Mouse (Mus musculus) cerebellum, adult 9-10 months (tissue): ENCODE results near the gene Kcnn1.
A peak's percentile ranks its signal among the peaks of the same experiment; 100 is the strongest.

Source experiments
- DNase-seq: peaks from one replicate; pipeline ENCODE4 v3.0.0; 2022

Gene Kcnn1

DNA sequence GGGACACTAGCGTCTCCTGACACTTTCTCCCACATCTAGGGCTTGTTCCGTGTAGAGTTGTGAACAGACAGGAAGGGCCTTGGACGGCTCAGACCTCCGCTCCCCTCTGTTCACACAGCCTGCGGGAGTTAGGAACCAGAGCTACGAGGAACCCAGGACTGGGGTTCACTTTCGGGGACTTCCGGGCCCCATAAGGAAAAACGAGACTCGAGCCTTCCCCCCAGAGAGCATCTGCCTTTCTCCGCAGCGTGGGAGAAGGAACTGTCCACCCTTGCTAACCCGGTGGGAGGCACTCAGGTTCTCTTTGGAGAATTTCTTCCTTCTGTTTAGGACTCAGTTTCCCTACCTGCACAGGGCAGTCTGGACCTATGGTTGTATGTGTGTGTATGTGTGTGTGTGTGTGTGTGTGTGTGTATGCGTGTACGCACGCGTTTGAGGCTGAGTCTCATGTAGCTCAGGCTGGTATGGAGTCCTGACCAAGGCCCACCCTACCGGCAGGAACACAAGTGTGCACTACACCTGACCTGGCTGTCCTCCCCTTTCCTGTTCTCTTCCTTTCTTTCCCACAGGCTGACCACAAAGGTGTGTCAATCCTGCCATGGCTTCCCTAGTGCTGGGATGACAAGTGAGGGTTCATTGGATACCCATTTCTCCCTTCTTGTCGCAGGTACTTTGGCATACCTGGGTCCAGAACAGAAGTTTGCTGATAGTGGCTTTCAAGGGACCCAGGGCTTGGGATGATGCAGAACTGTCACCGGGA, 30.0 kb upstream of the Kcnn1 start:
- no peak for DNase-seq

DNA sequence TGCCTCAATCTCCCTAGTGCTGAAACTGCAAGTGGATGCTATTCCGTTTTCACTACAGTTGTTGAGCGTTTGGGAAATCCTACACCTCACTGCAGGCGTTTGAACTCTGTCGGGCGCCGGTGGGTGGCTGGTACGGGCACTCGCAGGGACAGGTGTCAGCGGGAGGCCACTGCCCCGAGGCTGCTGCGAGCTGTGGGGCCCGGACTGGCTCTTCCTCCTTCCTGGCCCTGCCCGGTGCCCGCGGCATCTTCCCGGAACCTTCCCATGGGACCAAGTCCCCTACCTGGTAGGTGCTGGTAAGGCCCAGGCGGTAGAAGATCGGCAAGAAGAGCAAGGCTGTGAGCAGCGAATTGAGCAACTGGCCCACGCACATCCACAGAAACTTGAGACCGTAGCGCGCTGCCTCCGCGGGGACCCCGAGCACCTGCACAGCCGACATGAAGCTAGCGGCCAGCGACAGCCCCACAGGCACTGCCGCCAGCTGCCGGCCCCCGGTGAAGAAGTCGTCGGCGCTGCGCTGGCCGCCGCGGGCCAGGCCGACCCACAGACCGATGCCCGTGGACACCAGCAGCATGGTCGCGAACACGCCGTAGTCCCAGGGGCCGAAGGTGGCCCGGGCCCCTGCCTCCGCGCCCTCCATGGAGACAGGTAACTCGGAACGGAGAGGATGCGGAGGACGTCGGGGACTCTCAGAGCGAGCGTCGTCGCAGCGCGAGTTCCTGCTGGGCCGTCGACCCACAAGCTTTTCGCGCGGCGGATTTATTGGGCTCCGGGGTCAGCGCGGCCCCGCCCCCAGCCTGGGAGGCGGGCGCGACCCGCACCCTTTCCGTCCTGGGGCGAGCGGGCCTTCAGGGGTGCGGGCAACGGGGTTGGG, 29.2 kb upstream of the Kcnn1 start, which contains the start of gene Slc5a5:
Gene Slc5a5 (minus strand): TSS at position 736 of the 874 bp plus-strand sequence.
- DNase-seq = no peak

DNA sequence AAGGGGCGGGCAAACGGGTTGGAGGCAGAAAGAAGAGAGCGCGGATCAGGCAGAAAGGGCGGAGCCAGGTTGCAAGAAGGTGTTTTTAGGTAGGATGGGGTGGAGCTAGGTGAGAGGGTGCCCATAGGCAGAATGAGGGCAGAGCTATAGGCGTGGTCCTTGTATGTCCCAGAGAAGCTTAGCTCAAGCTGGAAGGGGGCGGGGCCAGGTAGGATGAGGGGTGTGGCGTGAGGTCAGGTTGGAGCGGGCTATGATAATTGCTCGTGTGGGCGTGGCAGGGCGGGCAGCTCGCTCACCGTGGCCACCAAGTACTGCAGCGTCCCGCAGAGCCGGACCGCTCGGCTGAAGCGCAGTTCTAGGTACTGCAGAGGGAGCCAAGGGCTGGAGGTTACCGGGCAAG, 28.3 kb upstream of the Kcnn1 start:
- no peak for DNase-seq

DNA sequence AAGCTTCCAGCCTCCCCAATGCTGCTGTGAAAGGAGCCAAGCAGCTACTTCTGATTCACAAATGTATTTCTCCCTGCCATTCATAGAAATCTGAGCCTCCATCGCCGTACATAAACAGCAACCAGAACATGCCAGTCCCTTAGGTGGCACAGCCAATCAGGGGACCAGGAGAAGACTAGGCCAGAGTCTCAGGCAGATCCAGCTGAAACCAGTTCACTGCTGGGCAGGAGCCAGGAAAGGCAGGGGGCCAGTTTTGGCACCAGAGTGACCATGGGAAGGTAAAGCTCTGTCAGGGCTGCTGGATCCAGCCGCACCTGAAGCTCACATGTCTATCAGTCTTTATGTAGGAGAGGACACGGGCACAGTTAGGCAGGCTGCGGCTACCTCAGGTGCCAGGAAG, 27.6 kb upstream of the Kcnn1 start:
- DNase-seq = no peak

DNA sequence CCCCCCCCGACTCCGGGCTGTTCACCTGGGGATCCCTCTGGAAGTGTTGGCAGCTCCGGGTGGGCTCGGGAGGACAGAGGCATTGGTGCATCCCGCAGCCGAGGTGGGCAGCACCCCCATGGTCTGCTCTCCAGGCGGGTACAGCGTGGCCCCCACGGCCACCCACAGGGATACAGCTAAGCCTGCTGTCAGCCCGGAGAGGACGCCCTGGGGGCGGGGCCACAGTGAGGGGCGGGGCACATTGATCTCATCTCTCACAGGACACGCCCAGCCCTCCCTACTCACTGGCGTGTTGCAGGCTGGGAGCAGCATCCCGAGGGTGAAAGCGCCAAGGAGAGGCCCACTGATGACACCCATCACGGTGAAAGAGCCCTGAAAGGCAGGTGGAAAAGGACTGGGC, 24.6 kb upstream of the Kcnn1 start:
- no peak for DNase-seq

DNA sequence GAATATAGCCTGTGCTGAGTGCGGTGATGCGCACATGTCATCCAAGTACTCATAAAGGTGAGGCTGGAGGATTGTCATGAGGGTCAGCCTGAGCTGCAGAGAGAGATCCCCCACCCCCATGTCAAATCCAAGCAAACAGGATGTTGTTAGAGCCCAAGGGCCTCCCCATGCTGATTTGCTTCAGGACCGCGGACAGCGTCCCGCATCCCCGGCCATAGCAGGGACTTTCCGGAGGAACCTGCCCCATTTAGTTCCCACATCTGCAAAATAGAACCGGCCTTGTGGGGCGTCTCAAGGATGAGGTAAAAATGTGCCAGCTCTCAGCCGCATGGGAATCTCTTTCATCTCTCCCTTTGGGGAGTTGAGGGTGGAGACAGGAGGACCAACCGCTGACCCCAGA, 22.6 kb upstream of the Kcnn1 start:
- no peak for DNase-seq

DNA sequence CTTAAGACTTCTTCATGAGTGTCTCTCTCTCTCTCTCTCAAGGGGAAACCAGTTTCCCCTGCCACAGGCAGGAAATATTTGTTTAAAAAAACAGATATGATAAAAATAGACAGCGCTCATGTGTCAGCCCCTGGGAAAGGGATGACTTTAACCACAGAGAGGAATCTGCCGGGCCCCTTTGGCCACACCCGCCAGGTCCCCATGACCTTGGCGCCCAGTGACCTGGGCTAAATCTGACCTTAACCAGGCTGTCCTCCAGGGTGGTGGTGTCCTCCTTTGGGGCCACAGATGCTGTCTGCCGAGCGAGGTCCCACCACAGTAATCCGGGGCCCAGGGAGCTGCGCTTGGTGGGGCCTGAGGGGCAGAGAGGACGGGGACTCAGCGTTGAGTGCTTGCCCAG, 21.6 kb upstream of the Kcnn1 start:
- DNase-seq = no peak

DNA sequence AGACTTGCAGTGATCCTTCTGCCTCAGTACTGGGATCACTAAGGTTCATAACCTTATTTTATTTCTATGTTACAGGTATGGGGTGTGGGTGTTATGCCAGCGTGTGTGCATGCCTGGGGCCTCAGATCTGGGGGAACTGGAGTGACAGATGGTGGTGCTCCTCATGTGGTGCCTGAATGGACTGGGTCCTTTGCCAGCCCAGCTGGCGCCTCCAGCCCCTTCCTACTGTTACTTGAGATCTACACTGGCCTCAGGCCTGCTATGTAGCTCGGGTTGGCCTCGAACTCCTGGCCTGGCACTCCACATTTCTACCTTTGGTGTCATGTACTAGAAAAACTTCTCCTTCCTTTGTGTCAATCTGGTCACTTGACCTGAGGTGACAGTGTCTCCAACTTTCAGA, 21.1 kb upstream of the Kcnn1 start:
- peak; percentile 63 for DNase-seq

DNA sequence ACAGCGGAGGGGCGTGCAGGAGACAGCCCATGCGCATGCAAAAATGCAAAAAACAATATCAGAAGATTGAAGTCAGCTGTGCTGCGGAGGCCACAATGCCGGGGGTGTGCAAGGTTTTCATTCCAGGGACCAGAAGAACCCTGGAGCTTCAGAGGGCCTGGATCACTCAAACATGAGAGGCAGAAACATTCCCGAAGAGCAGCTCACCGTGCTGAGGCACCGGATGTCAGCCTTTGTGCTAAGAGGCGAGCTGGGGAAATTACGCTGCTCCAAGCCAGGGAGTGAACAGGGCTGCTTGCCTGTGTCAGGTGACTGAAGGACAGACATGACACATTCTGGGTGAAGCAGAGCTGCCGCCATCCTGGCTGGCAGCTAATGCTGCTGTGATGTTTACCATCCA, 17.5 kb upstream of the Kcnn1 start:
- DNase-seq = no peak

DNA sequence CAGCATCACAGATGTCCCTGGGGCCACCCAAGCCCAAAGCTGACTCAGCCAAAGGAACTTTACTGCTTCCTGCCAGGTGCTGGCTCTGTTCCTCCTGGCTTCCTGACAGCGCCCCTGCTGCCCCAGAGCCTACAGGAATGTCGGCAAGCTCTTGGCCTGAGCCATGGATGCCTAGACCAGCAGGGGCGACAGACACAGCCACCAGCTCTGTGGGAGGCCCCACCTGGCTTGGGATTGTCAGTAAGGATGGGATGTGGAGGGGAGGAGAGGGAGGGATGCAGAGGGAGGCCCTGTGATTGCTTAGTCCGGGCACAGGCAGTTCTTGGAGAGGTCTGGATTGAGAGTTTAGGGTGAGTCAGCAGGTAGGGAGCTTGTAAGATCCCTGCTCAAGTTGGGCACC, 17.1 kb upstream of the Kcnn1 start:
- DNase-seq = peak; percentile 96

DNA sequence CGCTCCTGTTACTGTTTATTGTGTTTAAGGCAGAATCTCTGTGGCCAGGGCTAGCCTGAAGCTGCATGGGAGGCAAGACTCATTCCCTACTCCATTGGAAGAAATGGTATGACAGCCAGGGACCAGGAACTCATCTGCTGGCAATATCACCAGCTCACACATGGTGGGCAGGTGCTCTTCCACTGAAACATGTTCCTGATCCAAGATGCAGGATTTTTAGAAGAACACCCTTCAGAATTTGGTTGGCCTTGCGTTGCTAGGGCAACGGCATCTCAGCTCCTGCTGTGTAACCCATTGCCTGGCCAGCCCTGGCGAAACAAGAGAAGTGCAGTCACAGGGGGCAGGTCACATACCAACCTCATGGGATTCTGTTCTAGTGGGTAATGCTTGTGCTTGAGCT, 16.4 kb upstream of the Kcnn1 start:
- peak; percentile 77 for DNase-seq

DNA sequence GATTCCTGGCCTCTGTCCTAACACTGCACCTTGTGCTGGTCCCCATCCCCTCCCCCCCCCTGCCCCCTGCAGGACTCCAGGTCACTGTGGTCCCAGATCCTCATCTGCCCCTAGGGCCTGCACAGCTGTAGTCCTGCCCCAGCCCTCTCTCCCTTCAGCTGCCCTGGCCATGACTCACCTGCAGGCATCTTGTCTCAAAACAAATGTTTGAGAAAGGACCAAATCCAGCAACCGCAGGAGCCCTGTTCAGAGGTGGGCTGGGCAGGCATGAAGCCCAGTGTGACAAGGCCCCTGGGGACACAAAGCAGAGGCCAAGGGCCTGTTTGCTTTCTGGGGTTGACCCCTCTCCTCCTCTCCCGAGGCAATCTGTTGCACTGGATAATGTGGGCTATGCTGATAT, 15.1 kb upstream of the Kcnn1 start:
- DNase-seq = no peak

DNA sequence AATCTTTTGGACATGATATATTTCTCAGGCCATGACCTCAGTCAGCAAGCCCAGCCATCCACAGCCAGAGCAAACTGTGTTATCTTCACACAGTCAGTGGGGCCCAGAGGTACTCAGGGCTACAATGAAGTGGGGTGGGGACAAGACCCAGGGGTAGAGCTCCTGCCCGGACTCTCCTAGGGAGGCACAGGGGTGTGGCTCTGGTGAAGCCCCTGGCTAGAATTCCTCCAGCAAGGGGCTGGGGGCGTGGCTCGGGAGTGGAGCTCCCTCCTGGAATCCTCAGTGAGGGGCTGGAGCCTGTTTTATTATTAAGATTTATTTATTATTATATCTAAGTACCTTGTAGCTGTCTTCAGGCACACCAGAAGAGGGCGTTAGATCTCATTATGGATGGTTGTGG, 13.3 kb upstream of the Kcnn1 start:
- DNase-seq = no peak

DNA sequence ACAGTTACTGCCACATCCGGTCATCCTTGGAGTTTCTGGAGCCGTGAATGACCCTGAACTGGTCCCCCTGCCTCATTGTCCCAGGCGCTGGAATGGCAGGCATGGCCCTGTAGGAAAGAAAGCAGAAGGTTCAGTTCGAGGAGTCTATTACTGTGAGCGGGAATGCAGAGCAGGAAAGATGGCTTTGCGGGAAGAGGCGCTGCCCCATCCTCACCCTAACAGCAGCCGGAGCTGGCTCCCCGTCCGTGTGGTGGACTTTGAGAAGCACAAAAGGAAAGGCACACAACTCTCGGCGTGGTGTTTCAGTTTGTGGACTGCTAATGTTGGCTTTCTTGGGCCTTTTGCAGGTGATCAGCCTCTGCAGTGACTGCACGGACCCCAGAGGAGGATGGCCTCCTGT, 11.4 kb upstream of the Kcnn1 start:
- no peak for DNase-seq

DNA sequence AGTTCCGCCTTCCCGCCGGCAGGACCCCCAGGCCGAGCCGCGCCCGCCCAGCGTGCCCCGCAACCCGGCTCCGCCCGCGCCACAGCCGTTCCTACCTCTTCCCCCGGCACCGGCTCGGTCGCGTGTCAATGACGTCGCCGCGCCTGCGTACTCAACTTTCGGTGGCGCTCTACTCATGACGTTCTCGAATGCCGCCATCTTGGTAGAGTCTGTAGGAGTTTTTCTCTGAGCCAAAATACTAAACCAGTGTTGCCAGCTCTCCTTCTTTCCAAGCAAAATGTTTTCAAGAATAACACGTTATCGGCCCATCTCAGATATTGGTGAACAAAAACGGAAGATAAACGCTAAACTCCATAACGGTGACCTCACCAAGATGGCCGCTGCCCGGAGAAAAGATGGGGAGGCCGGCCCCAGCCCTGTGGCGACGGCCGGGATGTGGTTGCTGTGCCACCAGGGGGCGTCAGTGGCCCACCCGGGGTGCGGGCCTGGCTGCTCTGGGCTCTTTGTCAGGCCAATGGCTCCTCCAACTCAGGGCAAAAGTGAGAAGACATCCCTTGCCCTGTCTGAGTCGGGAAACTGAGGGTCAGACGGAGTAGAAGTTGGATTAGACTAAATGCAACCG, 10.4 kb upstream of the Kcnn1 start, which contains the start of gene Ccdc124:
Gene Ccdc124 (minus strand): TSS at position 572 of the 622 bp plus-strand sequence.
- peak; percentile 97 for DNase-seq

DNA sequence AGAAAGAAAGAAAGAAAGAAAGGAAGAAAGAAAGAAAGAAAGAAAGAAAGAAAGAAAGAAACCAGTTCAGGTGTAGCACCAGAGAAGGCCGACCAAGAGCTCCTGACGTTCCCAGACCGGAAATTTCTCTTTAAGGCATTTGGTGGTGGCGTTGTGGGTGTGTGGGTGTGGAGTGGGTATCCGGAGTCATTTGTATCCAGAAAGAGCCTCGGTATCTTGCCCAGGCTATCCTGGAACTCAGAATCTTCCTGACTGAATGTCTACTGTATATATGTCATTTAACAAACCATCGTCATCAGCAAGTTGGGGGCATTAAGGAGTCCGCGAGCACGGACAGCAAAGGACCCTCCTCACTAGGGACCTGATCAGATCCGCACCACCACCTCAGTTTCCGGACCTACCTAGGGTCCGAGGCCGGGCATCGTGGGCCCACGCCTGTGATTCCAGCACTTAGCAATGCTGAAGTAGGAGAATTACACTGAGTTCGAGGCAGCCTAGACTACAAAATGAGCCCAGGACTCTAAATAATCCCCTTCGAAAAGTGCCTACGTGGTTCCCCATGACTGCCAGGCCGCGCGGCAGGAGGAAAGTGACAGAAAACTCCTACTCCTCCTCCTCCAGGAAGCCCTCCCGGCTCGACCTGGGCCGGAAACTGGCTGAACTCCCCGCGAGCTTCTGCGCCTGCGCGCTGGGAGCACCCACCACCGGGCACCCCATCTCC, 9.7 kb upstream of the Kcnn1 start:
- DNase-seq = no peak

DNA sequence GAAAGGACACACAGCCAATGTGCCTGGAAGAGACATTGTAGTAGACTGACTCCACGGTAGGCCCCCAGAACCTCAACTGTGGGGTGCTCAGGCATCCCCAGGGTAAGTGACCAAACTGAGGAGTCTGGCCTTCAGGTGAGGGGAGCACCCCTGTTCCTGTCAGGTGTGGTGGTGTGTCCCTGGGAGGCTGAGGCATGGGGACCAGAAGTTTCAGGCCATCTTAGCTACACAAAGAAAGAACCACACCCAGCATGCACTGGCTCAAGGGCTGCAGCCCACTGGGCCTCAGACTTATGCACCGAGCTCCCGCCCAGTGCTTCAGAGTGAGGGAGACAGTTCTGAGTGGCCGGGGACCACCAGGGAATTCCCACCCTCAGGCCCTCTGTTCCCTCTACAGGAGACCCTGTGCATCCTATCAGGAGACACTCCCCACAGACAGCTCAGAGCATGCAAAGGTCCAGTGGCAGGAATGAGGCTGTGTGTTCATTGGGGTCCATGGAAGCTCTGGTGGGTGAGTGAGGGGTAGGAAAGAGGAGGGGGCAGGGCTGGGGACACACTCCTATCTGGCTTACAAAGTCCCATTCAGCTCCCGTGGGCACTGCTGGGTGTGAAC, 8.2 kb upstream of the Kcnn1 start:
- DNase-seq = peak; percentile 43

DNA sequence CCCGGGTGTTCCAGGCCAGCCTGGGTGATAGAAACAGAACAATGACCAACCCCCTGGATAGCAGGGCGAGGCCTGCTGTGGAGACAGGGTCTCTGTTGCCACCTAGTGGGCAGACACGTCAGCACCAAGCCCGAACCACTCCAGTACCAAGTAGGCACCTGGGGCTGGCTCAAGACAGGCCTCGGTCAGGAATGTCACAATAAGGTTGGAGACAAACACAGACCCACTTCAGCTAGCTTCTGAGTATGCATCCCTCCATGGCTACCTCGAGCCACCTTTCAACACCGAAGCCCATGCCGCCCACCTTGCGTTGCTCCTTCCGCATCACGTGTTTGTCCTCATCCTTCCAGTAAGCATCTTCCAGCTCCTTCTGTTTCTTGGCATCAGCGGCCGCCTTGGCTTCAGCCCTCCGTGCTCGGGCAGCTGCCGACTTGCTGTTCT, 6.6 kb upstream of the Kcnn1 start:
- peak; percentile 75 for DNase-seq

DNA sequence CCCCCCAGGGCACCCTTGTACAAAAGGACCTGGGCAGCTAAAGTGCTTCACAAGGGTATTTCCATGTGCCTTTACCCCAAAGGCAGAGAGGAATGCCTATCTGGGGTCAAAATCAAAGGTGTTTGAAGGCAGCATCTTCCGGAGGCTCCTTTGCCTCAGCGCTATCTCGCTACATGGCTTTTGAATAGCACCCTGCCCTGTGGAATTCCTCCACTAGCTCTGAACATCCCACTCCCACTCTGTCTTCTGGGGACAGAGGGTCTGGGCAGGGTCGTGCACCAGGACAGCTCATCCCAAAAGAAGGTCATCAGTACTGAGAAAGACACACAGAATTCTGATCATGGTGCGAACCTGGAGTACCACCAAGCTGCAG, 6.1 kb upstream of the Kcnn1 start:
- DNase-seq = no peak

DNA sequence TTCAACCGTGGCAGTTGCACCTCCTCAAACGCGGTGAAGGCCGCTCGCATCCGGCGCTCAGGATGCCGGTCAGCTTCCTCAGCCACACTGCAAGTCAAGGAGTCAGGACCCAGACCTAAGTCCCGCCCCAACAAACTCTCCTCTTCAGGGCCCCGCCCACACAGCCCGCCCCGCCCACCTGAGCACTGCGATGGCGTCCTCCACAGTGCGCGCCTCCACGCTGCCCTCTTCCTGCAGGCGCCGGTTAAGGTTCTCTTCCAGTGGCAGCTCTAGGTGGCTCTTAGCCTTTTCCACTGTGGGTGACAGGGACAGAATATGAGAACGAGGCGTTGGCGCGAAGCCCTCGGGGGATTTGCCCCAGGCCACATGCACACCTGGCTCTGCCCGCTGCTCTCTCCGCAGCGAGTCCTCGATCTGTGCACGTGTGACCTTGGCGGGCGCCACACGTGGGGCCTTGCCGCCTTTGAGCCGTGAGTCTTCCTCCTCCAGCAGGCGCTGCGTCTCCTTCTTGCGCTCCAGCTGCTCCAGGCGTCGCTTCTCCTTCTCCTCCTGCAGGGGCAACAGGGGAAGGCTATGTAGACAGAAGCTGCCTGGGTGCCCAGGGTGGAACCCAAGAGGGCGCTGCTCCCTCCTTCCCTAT, 5.6 kb upstream of the Kcnn1 start:
- peak; percentile 46 for DNase-seq

DNA sequence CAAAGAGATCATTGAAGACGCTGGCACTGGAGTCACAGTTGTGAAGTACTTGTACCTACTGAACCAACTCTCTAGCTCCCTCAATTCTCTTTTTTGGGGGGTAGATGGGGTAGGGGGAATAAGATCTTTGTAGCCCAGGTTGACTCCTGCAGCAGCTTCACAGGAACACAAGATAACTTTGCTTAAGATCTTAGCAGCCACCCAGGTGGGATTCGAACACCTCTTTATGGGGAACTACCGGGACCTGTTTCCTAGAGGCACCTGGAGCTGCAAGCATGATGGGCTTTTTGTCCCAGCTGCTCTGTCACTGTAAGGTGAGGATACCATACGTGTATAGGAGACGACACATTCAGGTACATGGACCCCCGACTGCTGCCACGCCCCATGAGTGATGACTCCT, 3.5 kb upstream of the Kcnn1 start:
- DNase-seq = peak; percentile 50

DNA sequence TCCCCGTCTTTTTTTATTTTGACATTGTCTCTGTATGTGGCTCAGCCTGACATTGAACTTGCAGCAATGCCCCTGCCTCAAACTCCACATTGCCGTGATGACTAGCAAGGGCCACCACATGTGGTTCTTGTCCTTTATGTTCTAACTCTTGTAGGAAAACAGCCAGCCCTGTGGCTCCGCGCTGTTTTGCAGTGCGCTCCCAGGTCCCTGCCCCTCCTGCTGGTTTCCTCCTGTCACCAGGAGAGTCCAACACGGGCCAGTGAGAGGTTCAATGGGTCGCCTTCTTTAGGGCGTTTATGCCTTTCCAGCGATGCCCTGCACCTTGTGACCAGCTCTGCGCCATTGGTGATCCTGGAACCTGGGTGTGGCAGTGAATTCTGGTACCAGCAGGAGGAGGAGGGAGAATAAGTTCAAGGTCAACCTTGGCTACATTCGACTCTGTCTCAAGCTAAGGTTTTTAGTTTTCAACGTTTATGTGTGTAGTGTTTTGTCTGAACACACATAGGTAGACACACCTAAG, 3.0 kb upstream of the Kcnn1 start:
- DNase-seq = no peak
